In the genomic region with DNA sequence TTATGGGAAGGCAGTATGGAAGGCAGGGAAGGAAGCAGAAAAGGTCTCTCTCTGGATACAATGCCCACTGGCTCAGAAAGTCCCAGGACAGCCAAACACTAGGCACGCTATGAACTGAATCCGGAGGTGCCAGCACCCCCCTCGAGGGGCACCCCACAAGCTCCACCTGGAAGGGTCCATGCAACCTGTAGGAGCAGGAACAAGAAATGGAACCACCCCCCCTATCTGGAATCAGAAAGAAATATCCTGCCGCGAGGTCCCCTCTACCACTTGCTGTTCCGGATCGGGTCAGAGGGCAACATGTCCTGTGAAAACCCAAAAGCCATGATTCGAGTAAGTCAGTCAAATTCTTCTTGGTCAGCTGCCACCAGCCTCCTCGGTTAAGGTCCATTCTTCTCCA, we compare ENCODE assay signal across 12 mouse cellular contexts. TPM values are rescaled to one million over a fixed set of nuclear protein-coding genes. Genes with fewer than 3 reads are reported as not detected.
DNase-seq lines count a peak whose midpoint lies in the region; ATAC-seq and TF ChIP-seq lines count a peak whose summit lies in the region.
"Had no signal": no experiment of that assay in that cellular context is flagged by ENCODE, and none has a peak within 500 bp of the region (broad histone marks: within the 10 kb centered on the region; RNA-seq: fewer than 3 reads in every experiment).

No protein-coding gene starts in this region.

- peaks cover 6% of the 10 kb centered on the region for H3K9me3 ChIP-seq in CH12.LX (replicated peaks; ENCODE audit: low read length)
- no peaks in the 10 kb centered on the region for H3K9me3 ChIP-seq in forebrain, embryonic 15.5 days
- H3K9me3 ChIP-seq in midbrain, embryonic 10.5 days (replicated peaks): no peaks in the 10 kb centered on the region

- TF ChIP-seq RAD21 in CH12.LX (IDR thresholded peaks at IDR 0.05; ENCODE audit: low read depth, low read length): no peak

- no peak overlapping the region for H3K27ac ChIP-seq in CH12.LX (ENCODE audit: insufficient read depth, low read depth)
- peak overlapping the region; percentile 91 for H3K27ac ChIP-seq in forebrain, embryonic 15.5 days (replicated peaks)
- H3K27ac ChIP-seq in midbrain, embryonic 10.5 days (replicated peaks): peak overlapping the region; percentile 97

- 11% methylated on average over 9 of the region's 9 CpGs for whole genome bisulfite sequencing in forebrain, embryonic 15.5 days
- 3% methylated on average over 9 of the region's 9 CpGs for WGBS in midbrain, embryonic 10.5 days

- no peak for ATAC-seq in forebrain, embryonic 15.5 days (replicated peaks)
- ATAC-seq in granulocyte monocyte progenitor cell, adult 5-6 weeks (replicated peaks; ENCODE audit: poor library complexity, severe bottlenecking): no peak
- no peak for ATAC-seq in CD4-positive, CD25-positive, alpha-beta regulatory T cell, adult 4 months
- ATAC-seq: lung, postnatal 0 days had no signal

- peaks cover 0 to 14% of the 10 kb centered on the region in 2 experiments; a peak in 1 of 4 replicates for H3K4me1 ChIP-seq in CH12.LX (ENCODE audit: control insufficient read depth in 1 of 2, insufficient read depth in 2 of 2)
- H3K4me1 ChIP-seq in forebrain, embryonic 15.5 days: peaks cover 30% of the 10 kb centered on the region
- H3K4me1 ChIP-seq in midbrain, embryonic 10.5 days: peaks cover 62% of the 10 kb centered on the region

- peak overlapping the region in 1 of 3 experiments; percentile 37 for H3K4me3 ChIP-seq in CH12.LX (replicated peaks in 1 of 3; ENCODE audit: low read depth in 2 of 3, low read length in 2 of 3, poor library complexity in 1 of 3)
- H3K4me3 ChIP-seq in forebrain, embryonic 15.5 days: peak overlapping the region; percentile 51
- peak overlapping the region; percentile 80 for H3K4me3 ChIP-seq in midbrain, embryonic 10.5 days

- no peak for DNase-seq in CH12.LX (ENCODE audit: extremely low read depth)
- DNase-seq in cerebellum, adult 9-10 months: peak; percentile 66
- DNase-seq in midbrain, embryonic 10.5 days (ENCODE audit: low spot score): peak; percentile 48
- no peak for DNase-seq in heart, postnatal 25 days (ENCODE audit: low spot score)
- no peak for DNase-seq in right cerebral cortex, postnatal 25 days
- DNase-seq: thymus, adult 2 months had no signal

- H3K36me3 ChIP-seq in CH12.LX (replicated peaks in 1 of 2; ENCODE audit: control insufficient read depth in 1 of 2, insufficient read depth in 1 of 2, low read length in 1 of 2): peaks cover 0 to 5% of the 10 kb centered on the region in 2 experiments
- H3K36me3 ChIP-seq in forebrain, embryonic 15.5 days: no peaks in the 10 kb centered on the region
- no peaks in the 10 kb centered on the region for H3K36me3 ChIP-seq in midbrain, embryonic 10.5 days

- intact Hi-C loops in heart, postnatal 25 days (cut with DNase I): no loop called here

- no peaks in the 10 kb centered on the region; the same call in 1 of the 2 replicates for H3K79me2 ChIP-seq in CH12.LX (replicated peaks; ENCODE audit: control insufficient read depth, extremely low read depth, insufficient read depth, poor library complexity, severe bottlenecking)

- H3K27me3 ChIP-seq in CH12.LX (replicated peaks): no peaks in the 10 kb centered on the region
- H3K27me3 ChIP-seq in forebrain, embryonic 15.5 days: peaks cover 39% of the 10 kb centered on the region
- peaks cover 86% of the 10 kb centered on the region for H3K27me3 ChIP-seq in midbrain, embryonic 10.5 days (ENCODE audit: low read depth, poor library complexity, severe bottlenecking)

- no peak for TF ChIP-seq EP300 in CH12.LX (IDR thresholded peaks at IDR 0.05; ENCODE audit: low read length)

- no peak overlapping the region for H3K9ac ChIP-seq in CH12.LX (ENCODE audit: insufficient read depth, low read depth)
- peak overlapping the region; percentile 58 for H3K9ac ChIP-seq in forebrain, embryonic 15.5 days (replicated peaks)

- TF ChIP-seq CTCF in CH12.LX (conservative IDR thresholded peaks at IDR 0.05 in 1 of 2, IDR thresholded peaks at IDR 0.05 in 1 of 2; ENCODE audit: low read depth in 2 of 2, low read length in 2 of 2): no peak

- in situ Hi-C loops in CH12.LX (cut with MboI; ENCODE audit: low pct_ligation_motif_present, low pct_unique_long_range_greater_than_20kb, low sequenced_read_pairs): no loop called here

- no peak for TF ChIP-seq POLR2A in CH12.LX (IDR thresholded peaks at IDR 0.05; ENCODE audit: low read depth, low read length)

- H3K4me2 ChIP-seq in CH12.LX (ENCODE audit: insufficient read depth, low read depth, poor library complexity, severe bottlenecking): peak overlapping the region; percentile 51
- H3K4me2 ChIP-seq in forebrain, embryonic 15.5 days (replicated peaks): peak overlapping the region; percentile 85

- dilution Hi-C loops in CH12.LX (cut with MboI; ENCODE audit: extremely low pct_ligation_motif_present, extremely low pct_unique_long_range_greater_than_20kb, low sequenced_read_pairs): no loop called here

TF ChIP-seq in CH12.LX, 34 proteins besides CTCF, POLR2A, EP300 and RAD21:
- TF ChIP-seq MXI1 (IDR thresholded peaks at IDR 0.05; ENCODE audit: low read depth, low read length) (no peak), MAFK (IDR thresholded peaks at IDR 0.05; ENCODE audit: insufficient replicate concordance, low read length) (no peak), ZKSCAN1 (IDR thresholded peaks at IDR 0.05; ENCODE audit: borderline replicate concordance, low read depth, low read length) (no peak), SIN3A (IDR thresholded peaks at IDR 0.05; ENCODE audit: low read length) (no peak), ZNF384 (IDR thresholded peaks at IDR 0.05; ENCODE audit: low read depth, low read length) (no peak), RCOR1 (conservative IDR thresholded peaks at IDR 0.05; ENCODE audit: low read depth, low read length) (no peak), IRF4 (IDR thresholded peaks at IDR 0.05; ENCODE audit: low read depth, low read length) (no peak), BHLHE40 (IDR thresholded peaks at IDR 0.05; ENCODE audit: low read depth, low read length) (no peak), MEF2A (IDR thresholded peaks at IDR 0.05; ENCODE audit: borderline replicate concordance, low read depth, low read length) (no peak), KAT2A (IDR thresholded peaks at IDR 0.05; ENCODE audit: insufficient replicate concordance, low read length) (no peak), SMC3 (IDR thresholded peaks at IDR 0.05; ENCODE audit: low read depth, low read length) (no peak), ELF1 (IDR thresholded peaks at IDR 0.05; ENCODE audit: low read depth, low read length) (no peak), E2F4 (IDR thresholded peaks at IDR 0.05; ENCODE audit: insufficient replicate concordance, low read depth, low read length) (no peak), ZC3H11A (IDR thresholded peaks at IDR 0.05; ENCODE audit: low read depth, low read length) (no peak)

RNA-seq across cellular contexts. Expression of a gene that starts 3.5 kb away (rescaled TPM):
- total RNA-seq in CH12.LX (2012; rRNA removed) (1.5 and 2.6 TPM in 2 replicates), CH12.LX (2014; rRNA removed) (1.3 and 2.0 TPM in 2 replicates)
- polyA plus RNA-seq in CH12.LX (2012; ENCODE audit: insufficient read length, low read depth): 8.1 and 9.1 TPM in 2 replicates
- polyA plus RNA-seq in forebrain, embryonic 15.5 days (2015; fragmentation: Nextera tagmentation; extraction: Ambion mirVana): 14.2 and 15.2 TPM in 2 replicates
- polyA plus RNA-seq in midbrain, embryonic 10.5 days (2016; fragmentation: Nextera tagmentation; extraction: Ambion mirVana): 13.6 and 15.3 TPM in 2 replicates
- total RNA-seq in heart, postnatal 25 days (2021): not detected
- not detected in 2 replicates for total RNA-seq in granulocyte monocyte progenitor cell, adult 5-6 weeks (2014; fragmentation: Nextera tagmentation)
- not detected in 2 replicates for total RNA-seq in granulocyte monocyte progenitor cell, adult 5-6 weeks (2017)
- polyA plus RNA-seq in CD4-positive, CD25-positive, alpha-beta regulatory T cell, adult 4 months (2017; shearing (Covaris generic)): not detected
- polyA plus RNA-seq: heart, postnatal 0 days; lung, postnatal 0 days; thymus, adult 2 months had no signal

RNA-seq across cellular contexts. Expression of a gene that starts 11.1 kb away (rescaled TPM):
- total RNA-seq in CH12.LX (2012; rRNA removed) (not detected in 2 replicates), CH12.LX (2014; rRNA removed) (not detected in 2 replicates)
- not detected in 2 replicates for polyA plus RNA-seq in CH12.LX (2012; ENCODE audit: insufficient read length, low read depth)
- 0.74 and 0.75 TPM in 2 replicates for polyA plus RNA-seq in forebrain, embryonic 15.5 days (2015; fragmentation: Nextera tagmentation; extraction: Ambion mirVana)
- polyA plus RNA-seq in midbrain, embryonic 10.5 days (2016; fragmentation: Nextera tagmentation; extraction: Ambion mirVana): 0.82 and 1.3 TPM in 2 replicates
- total RNA-seq in heart, postnatal 25 days (2021): not detected
- total RNA-seq in granulocyte monocyte progenitor cell, adult 5-6 weeks (2014; fragmentation: Nextera tagmentation): not detected in 2 replicates
- not detected in 2 replicates for total RNA-seq in granulocyte monocyte progenitor cell, adult 5-6 weeks (2017)
- polyA plus RNA-seq in CD4-positive, CD25-positive, alpha-beta regulatory T cell, adult 4 months (2017; shearing (Covaris generic)): not detected
- total RNA-seq: adrenal gland, postnatal 4 days had no signal
- polyA plus RNA-seq: heart, postnatal 0 days; lung, postnatal 0 days; thymus, adult 2 months had no signal

RNA-seq across cellular contexts. Expression of a gene that starts 13.3 kb away (rescaled TPM):
- total RNA-seq in CH12.LX (2012; rRNA removed) (not detected in 2 replicates), CH12.LX (2014; rRNA removed) (not detected in 2 replicates)
- 0.13 TPM in 1 of 2 replicates, not detected in the other for polyA plus RNA-seq in CH12.LX (2012; ENCODE audit: insufficient read length, low read depth)
- 8.4 and 9.3 TPM in 2 replicates for polyA plus RNA-seq in forebrain, embryonic 15.5 days (2015; fragmentation: Nextera tagmentation; extraction: Ambion mirVana)
- polyA plus RNA-seq in midbrain, embryonic 10.5 days (2016; fragmentation: Nextera tagmentation; extraction: Ambion mirVana): 5.7 and 6.4 TPM in 2 replicates
- total RNA-seq in heart, postnatal 25 days (2021): not detected
- total RNA-seq in granulocyte monocyte progenitor cell, adult 5-6 weeks (2014; fragmentation: Nextera tagmentation): not detected in 2 replicates
- not detected in 2 replicates for total RNA-seq in granulocyte monocyte progenitor cell, adult 5-6 weeks (2017)
- polyA plus RNA-seq in CD4-positive, CD25-positive, alpha-beta regulatory T cell, adult 4 months (2017; shearing (Covaris generic)): not detected
- polyA plus RNA-seq: heart, postnatal 0 days; thymus, adult 2 months had no signal

RNA-seq across cellular contexts. Expression of a gene that starts 28.4 kb away (rescaled TPM):
- total RNA-seq in CH12.LX (2012; rRNA removed) (not detected in 2 replicates), CH12.LX (2014; rRNA removed) (not detected in 2 replicates)
- not detected in 2 replicates for polyA plus RNA-seq in CH12.LX (2012; ENCODE audit: insufficient read length, low read depth)
- 0.57 and 0.63 TPM in 2 replicates for polyA plus RNA-seq in forebrain, embryonic 15.5 days (2015; fragmentation: Nextera tagmentation; extraction: Ambion mirVana)
- polyA plus RNA-seq in midbrain, embryonic 10.5 days (2016; fragmentation: Nextera tagmentation; extraction: Ambion mirVana): 0.07 and 0.25 TPM in 2 replicates
- not detected for total RNA-seq in heart, postnatal 25 days (2021)
- total RNA-seq in granulocyte monocyte progenitor cell, adult 5-6 weeks (2014; fragmentation: Nextera tagmentation): not detected in 2 replicates
- not detected in 2 replicates for total RNA-seq in granulocyte monocyte progenitor cell, adult 5-6 weeks (2017)
- not detected for polyA plus RNA-seq in CD4-positive, CD25-positive, alpha-beta regulatory T cell, adult 4 months (2017; shearing (Covaris generic))
- total RNA-seq: adrenal gland, postnatal 4 days had no signal
- polyA plus RNA-seq: heart, postnatal 0 days; lung, postnatal 0 days; thymus, adult 2 months had no signal

Comparison
In these comparisons a context has a peak if more than half of its experiments do, and no peak if none do; other contexts are left out.
1. DNase-seq: peak in cerebellum, adult 9-10 months (single experiment) and midbrain, embryonic 10.5 days (single experiment); none in CH12.LX (single experiment), heart, postnatal 25 days (single experiment) and right cerebral cortex, postnatal 25 days (single experiment).